Mouse (Mus musculus) macrophage (primary cell): ENCODE results near the gene Dusp5. TPM values are rescaled to one million over a fixed set of nuclear protein-coding genes. Genes with fewer than 3 reads are reported as not detected.

Experiments
- H3K27ac ChIP-seq: fragments of 350-480 bp; formaldehyde crosslinking; 2 replicates; pipeline ENCODE4 v1.9.0; 2021
- H3K36me3 ChIP-seq: fragments of 350-480 bp; formaldehyde crosslinking; 2 replicates; pipeline ENCODE4 v1.9.0; 2021; ENCODE audit errors: inconsistent target
- H3K4me3 ChIP-seq: fragments of 350-480 bp; formaldehyde crosslinking; 2 replicates; pipeline ENCODE4 v1.9.0; 2021; ENCODE audit errors: inconsistent target
- H3K79me2 ChIP-seq: fragments of 350-480 bp; formaldehyde crosslinking; 2 replicates; pipeline ENCODE4 v1.9.0; 2021; ENCODE audit errors: inconsistent target
- WGBS: methylation state at CpG from one replicate; pipeline ENCODE4 v1.1.7; 2026; ENCODE audit warnings: inconsistent platforms; ENCODE audit not compliant: missing documents; 5-methylcytosine and 5-hydroxymethylcytosine counted together
- polyA plus RNA-seq: library from polyadenylated mRNA; stranded (reverse); fragments of 250-400 nt; gene quantifications from 3 replicates; pipeline ENCODE4 v1.2.4, GENCODE M21; 2018; ENCODE audit warnings: inconsistent platforms
- total RNA-seq, 78 experiments: library from RNA; depleted of rRNA; stranded (reverse); fragments of 250-400 nt; gene quantifications; 1 replicate in 9 of 78; 2 replicates in 24 of 78; 3 replicates in 43 of 78; 4 replicates in 2 of 78; pipeline ENCODE4 v1.2.4; 2018; ENCODE audit warnings: inconsistent platforms in 56 of 78

Gene Dusp5
- 100 to 1,000 TPM in 3 of 26 experiments, 10 to 100 TPM in 12, 1 to 10 TPM in 7, under 1 TPM in 4; 0.53 to 183 (median 11.7) TPM for total RNA-seq (2018; cell fraction: chromatin; rRNA removed)
- 100 to 1,000 TPM in 5 of 26 experiments, 10 to 100 TPM in 8, 1 to 10 TPM in 13; 1.2 to 189 (median 11.1) TPM for total RNA-seq (2018; cell fraction: cytosol; rRNA removed)
- 100 to 1,000 TPM in 4 of 26 experiments, 10 to 100 TPM in 11, 1 to 10 TPM in 11; 1.2 to 178 (median 12.7) TPM for total RNA-seq (2018; cell fraction: nucleus; rRNA removed)
- 3.6 to 17.4 TPM (median 5.0 TPM) in 3 replicates for polyA plus RNA-seq

- 1% methylated on average over 84 of the region's 84 CpGs for whole genome bisulfite sequencing
- no peaks in the 10 kb centered on the region; the same call in 1 of the 2 replicates for H3K79me2 ChIP-seq
- no peaks in the 10 kb centered on the region for H3K36me3 ChIP-seq
- H3K27ac ChIP-seq: 0 out of 2 replicates have a peak within 1 kb of the TSS, but pooled peaks have one; percentile 21
- H3K4me3 ChIP-seq: peak within 1 kb of the TSS; percentile 38
Observed at GRCm38 (mm10) chr19:53528752-53529454, at the start of gene Dusp5. Gene Dusp5, plus strand, starts transcription at chr19:53529109.

DNA sequence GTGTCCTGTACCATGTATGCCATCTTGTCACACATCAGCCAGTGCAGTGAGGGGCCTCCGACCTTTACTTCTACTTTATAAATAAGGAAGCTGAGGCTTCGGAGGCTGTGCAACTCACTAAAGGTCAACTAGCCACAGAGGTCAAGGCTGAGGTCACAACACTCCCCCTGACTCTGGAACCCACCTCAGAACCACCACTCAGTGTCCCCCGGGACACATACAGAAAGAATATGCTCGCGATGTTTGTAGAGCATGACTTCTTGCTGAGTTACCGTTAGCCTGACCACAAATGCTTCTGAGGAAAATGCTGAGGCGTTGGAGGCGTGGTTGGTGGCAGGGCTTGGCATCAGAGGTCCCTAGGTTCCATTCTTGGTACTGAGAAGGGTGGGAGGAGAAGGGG lies 49.3 kb upstream of the Dusp5 start:
- no peak overlapping the region for H3K27ac ChIP-seq
- H3K4me3 ChIP-seq: no peak overlapping the region
- WGBS: 4% methylated on average over 8 of the region's 8 CpGs
- H3K36me3 ChIP-seq: no peaks in the 10 kb centered on the region
- no peaks in the 10 kb centered on the region for H3K79me2 ChIP-seq

DNA sequence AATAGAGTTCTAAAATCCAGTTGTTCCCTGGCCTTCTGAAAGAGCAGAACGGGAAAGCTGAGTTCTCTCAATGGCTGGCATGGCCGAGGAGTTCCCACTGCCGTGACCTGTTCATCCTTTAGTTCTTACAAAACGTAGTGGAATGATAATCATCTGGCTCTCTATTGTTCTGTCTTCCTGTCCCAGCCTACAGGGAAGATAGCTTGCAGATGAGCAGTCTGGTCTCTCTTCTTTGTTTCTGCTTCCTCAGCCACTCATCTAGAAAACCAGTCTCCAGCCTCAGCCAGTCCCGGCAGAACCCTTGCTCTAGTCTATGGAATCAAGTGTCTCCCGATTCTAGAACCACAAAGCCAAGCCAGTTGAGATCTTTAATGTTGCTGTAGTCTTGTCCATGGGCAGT lies 46.8 kb upstream of the Dusp5 start:
- Histone ChIP-seq H3K79me2 (no peaks in the 10 kb centered on the region), H3K27ac (no peak overlapping the region), H3K4me3 (no peak overlapping the region), H3K36me3 (no peaks in the 10 kb centered on the region)
- 95% methylated on average over 4 of the region's 6 CpGs for WGBS

DNA sequence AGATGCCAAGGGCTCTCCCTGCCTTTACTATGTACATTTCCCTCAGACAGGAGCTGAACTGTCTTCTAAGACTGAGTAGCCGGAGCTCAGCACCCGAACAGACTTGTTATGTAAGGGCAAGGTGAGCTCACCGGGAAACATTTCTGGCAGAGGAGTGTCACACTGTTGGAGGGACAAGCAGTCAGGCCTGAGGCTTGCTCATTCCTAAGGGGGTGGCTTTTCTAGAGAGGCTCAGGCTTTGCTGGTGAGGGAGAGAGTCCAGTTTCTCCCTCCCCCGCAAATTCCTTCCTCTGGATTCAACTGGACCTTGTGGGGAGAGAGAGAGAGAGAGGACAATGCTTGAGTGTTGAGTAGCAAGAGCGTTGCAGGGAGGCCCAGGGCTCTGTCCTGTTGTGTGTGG lies 46.4 kb upstream of the Dusp5 start:
- Histone ChIP-seq H3K4me3 (no peak overlapping the region), H3K27ac (no peak overlapping the region), H3K79me2 (no peaks in the 10 kb centered on the region), H3K36me3 (no peaks in the 10 kb centered on the region)
- 94% methylated on average over 5 of the region's 5 CpGs for WGBS

DNA sequence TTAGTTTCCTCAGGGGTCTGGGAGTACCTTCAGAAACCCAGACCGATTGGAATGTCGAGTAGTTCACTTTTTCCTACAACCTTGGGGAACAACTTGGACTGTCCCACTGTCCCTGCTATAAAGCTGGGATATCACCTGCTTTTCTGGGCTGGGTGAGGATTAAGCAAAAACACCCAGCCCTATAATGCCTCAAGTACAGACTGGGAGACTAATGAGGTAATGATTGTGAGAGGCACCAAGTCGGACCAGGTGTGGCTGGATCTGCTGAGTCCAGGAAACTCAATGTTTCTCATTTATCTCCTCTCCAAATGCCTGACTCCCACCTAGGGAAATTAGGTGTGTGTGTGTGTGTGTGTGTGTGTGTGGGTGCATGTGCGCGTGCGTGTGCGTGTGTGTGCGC lies 44.9 kb upstream of the Dusp5 start:
- H3K27ac ChIP-seq: no peak overlapping the region
- no peak overlapping the region for H3K4me3 ChIP-seq
- 91% methylated on average over 8 of the region's 8 CpGs for WGBS
- no peaks in the 10 kb centered on the region for H3K36me3 ChIP-seq
- no peaks in the 10 kb centered on the region for H3K79me2 ChIP-seq

DNA sequence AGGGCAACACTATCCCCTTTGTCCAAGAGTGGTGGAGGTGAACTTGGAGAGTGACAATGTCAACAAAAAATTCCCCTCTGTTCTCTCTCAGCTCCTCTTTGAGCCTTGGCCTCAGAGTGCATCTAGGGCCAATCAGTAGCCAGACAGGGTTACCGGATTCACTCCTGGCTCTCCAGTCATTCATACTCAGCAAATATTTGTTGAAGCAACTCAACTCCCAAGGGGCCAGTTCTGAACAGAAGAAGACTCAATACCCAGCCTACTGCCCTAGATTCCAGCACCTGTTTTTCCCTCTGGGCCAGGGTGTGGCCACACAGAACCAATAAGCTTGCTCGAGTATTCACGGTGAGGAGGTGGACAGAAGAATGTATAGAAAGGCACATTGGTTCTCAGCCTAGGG lies 44.0 kb upstream of the Dusp5 start:
- Histone ChIP-seq H3K27ac (no peak overlapping the region), H3K79me2 (no peaks in the 10 kb centered on the region), H3K36me3 (no peaks in the 10 kb centered on the region), H3K4me3 (no peak overlapping the region)
- 90% methylated on average over 3 of the region's 3 CpGs for WGBS

DNA sequence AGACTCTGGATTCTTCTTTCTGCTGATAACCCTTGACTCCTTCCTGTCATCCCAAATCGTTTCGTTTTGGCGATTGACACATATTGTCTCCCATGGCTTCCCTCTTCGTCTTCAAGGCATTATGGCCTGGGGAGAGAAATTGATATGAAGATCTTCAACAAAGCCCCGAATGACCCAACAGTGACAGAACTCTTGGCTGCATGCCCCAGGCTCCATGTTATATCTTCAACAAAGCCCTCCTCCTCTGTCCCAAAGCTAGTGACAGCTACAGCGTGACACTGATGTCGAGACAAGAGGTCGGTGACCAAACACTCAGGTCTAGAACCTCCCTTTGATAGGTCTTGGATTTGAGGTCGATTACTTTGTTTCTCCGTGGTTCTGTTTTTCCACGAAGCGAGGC lies 39.7 kb upstream of the Dusp5 start:
- Histone ChIP-seq H3K27ac (no peak overlapping the region), H3K36me3 (no peaks in the 10 kb centered on the region), H3K79me2 (no peaks in the 10 kb centered on the region), H3K4me3 (no peak overlapping the region)
- WGBS: 88% methylated on average over 11 of the region's 12 CpGs

DNA sequence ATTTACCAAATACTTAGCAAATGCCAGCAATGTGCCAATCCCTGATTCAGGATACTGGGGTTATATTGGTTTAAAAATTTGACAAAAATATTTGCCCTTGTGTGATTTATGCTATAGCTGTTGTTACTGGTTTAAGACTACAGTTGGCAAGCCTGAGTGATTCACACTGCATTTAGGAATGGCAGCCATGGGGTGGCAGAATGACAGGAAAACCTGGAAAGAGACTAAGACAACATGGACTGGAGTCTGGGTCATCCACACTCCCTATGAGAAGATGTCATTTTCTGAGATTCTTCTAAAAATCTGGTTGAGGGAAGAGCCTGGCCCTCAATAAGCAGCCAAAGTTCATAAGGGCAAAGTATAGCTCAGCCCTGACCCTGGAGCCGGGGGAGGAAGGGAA lies 39.0 kb upstream of the Dusp5 start:
- Histone ChIP-seq H3K36me3 (no peaks in the 10 kb centered on the region), H3K4me3 (no peak overlapping the region), H3K79me2 (no peaks in the 10 kb centered on the region), H3K27ac (no peak overlapping the region)
- WGBS: 91% methylated on average over 1 of the region's 1 CpGs

DNA sequence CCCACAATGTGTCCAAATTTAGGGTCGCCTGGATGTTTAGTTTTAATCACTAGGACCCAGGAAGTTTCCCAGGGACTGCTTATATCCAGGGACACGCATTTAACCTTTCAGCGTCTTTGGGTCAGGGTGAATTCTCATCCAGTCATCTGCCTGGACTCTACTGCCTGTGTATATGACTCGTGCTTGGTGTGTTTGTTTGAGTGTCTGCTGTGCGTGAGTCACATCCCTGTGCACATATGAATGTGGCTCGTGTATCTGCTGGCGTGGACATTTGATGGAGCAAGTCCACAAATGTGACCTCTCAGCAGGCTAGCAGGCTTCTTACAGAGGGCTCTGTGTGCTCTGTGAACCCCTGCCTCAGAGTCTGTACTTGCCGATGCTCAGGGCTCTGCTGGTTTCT lies 38.0 kb upstream of the Dusp5 start:
- no peaks in the 10 kb centered on the region for H3K36me3 ChIP-seq
- H3K79me2 ChIP-seq: no peaks in the 10 kb centered on the region
- H3K4me3 ChIP-seq: no peak overlapping the region
- no peak overlapping the region for H3K27ac ChIP-seq
- WGBS: 87% methylated on average over 8 of the region's 8 CpGs

DNA sequence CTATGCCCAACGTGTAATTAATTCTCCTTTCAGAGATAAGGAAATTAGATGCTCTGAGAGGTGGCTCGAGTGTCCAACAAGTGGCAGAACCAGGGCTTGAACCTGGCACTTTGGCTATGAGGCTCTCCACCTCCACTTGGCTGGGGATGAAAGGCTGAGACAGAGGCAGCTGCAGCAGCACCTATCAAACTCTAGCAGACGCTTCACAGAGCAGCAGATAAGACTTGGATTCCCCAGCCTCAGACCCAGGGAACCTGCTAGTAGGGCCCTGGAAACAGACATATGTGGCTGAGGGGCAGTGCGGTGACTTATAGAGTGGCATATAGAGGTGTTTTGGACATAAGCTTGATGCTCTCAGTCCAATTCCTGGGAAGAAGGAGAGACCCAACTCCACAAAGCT lies 36.4 kb upstream of the Dusp5 start:
- H3K36me3 ChIP-seq: no peaks in the 10 kb centered on the region
- no peak overlapping the region for H3K27ac ChIP-seq
- H3K79me2 ChIP-seq: no peaks in the 10 kb centered on the region
- 96% methylated on average over 4 of the region's 4 CpGs for WGBS
- H3K4me3 ChIP-seq: no peak overlapping the region

DNA sequence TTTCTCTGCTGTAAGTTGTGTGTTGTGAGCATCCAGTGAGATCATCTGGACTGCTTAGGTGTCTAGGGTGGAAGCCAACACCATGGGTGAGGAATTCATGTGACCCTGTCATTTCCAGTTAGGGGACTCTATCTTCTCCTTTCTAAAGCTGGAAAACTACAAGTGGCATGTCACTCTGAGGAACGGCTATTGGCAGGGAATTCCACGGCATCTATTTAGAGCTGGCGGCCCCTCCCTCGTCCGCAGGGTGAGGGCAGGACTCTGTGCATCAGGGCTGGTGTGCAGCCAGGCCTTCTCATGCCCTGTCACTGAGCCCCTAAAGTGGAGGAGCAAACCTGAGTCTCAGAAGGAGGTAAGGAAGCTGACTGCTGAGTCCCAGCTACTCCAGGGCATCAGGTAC lies 35.0 kb upstream of the Dusp5 start:
- H3K27ac ChIP-seq: no peak overlapping the region
- no peaks in the 10 kb centered on the region for H3K79me2 ChIP-seq
- WGBS: 93% methylated on average over 5 of the region's 5 CpGs
- no peaks in the 10 kb centered on the region for H3K36me3 ChIP-seq
- H3K4me3 ChIP-seq: no peak overlapping the region

GRCm38 (mm10) chr19:53497910-53498309 lies 31.0 kb upstream of the Dusp5 start:
- Histone ChIP-seq H3K27ac (no peak overlapping the region), H3K36me3 (no peaks in the 10 kb centered on the region), H3K4me3 (no peak overlapping the region), H3K79me2 (no peaks in the 10 kb centered on the region)
- WGBS: 89% methylated on average over 3 of the region's 3 CpGs

DNA sequence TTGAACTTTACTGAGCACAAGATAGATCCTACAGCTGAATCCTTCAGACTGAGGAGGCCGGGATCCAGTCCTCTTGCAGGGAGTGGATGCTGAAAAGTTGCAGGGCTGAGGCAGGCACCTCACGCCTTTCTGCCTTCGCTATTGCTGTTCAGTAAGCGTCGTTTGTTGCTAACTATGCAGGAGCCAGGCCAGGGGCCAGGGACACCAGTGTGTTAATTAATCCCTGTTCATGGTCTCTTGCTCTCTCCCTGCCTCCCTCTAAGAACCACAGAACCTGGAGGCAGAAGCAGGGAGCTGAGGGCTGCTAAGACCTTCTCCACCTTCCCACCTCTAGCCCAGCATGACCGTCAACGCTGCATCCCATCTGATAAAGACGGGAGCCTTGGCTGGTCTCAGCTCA lies 29.9 kb upstream of the Dusp5 start:
- H3K36me3 ChIP-seq: no peaks in the 10 kb centered on the region
- H3K4me3 ChIP-seq: no peak overlapping the region
- H3K79me2 ChIP-seq: no peaks in the 10 kb centered on the region
- 94% methylated on average over 8 of the region's 8 CpGs for WGBS
- H3K27ac ChIP-seq: no peak overlapping the region

- Histone ChIP-seq H3K4me3 (no peak overlapping the region), H3K36me3 (no peaks in the 10 kb centered on the region), H3K79me2 (no peaks in the 10 kb centered on the region), H3K27ac (no peak overlapping the region)
- WGBS: 93% methylated on average over 4 of the region's 4 CpGs
Observed at GRCm38 (mm10) chr19:53499451-53499940, 29.4 kb upstream of the Dusp5 start.

- no peaks in the 10 kb centered on the region for H3K79me2 ChIP-seq
- H3K36me3 ChIP-seq: no peaks in the 10 kb centered on the region
- no peak overlapping the region for H3K4me3 ChIP-seq
- H3K27ac ChIP-seq: no peak overlapping the region
- WGBS: 74% methylated on average over 25 of the region's 25 CpGs
Observed at GRCm38 (mm10) chr19:53500298-53501006, 28.5 kb upstream of the Dusp5 start.
